Mouse (Mus musculus): ENCODE results near the gene Tubgcp6. TPM values are rescaled to one million over a fixed set of nuclear protein-coding genes. Genes with fewer than 3 reads are reported as not detected.

Tubgcp6 gene
- total and polyA plus RNA-seq, 2 experiments = 6.5 to 13.2 TPM

DNA sequence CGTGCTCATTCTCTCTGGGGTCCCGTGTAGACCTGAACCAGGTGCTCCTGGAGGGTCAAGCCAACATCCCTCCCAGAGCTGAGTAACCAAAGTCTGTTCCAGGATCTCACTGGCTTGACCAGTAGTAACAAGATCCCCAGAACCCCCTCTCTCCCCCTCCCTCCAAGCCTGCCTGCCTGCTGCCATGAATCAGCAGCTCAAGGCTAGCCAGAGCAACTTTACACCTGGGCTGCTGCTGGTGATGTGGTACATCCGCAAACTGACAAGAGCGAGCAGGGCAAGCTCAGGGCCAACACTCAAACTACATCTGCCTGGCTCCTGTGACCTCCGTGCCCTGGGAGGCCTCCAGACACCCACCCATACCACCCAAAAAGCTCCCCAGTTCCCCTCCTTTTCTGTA, 18.5 kb upstream of the Tubgcp6 start:
- no peaks in the 10 kb centered on the region for H3K36me3 ChIP-seq (ENCODE audit: control insufficient read depth, insufficient read depth, low read length)
- H3K4me1 ChIP-seq (ENCODE audit: control insufficient read depth, insufficient read depth, low read length) = no peaks in the 10 kb centered on the region
- no peak for TF ChIP-seq CTCF (IDR thresholded peaks at IDR 0.05; ENCODE audit: low read depth, low read length)
- H3K79me2 ChIP-seq (ENCODE audit: control insufficient read depth, insufficient read depth, low read length) = no peaks in the 10 kb centered on the region
- no peak overlapping the region for H3K27ac ChIP-seq (replicated peaks; ENCODE audit: insufficient read depth, low read depth, low read length)
- H3K4me3 ChIP-seq (ENCODE audit: insufficient read depth, low read depth, low read length) = no peak overlapping the region
- 20% methylated on average over 5 of the region's 5 CpGs for WGBS
- no peak overlapping the region for H3K9ac ChIP-seq (ENCODE audit: low read depth, low read length)
- no peak for DNase-seq (ENCODE audit: extremely low read depth, low read depth, low spot score)
- peaks cover 8% of the 10 kb centered on the region for H3K27me3 ChIP-seq (ENCODE audit: control insufficient read depth, insufficient read depth, low read length)

DNA sequence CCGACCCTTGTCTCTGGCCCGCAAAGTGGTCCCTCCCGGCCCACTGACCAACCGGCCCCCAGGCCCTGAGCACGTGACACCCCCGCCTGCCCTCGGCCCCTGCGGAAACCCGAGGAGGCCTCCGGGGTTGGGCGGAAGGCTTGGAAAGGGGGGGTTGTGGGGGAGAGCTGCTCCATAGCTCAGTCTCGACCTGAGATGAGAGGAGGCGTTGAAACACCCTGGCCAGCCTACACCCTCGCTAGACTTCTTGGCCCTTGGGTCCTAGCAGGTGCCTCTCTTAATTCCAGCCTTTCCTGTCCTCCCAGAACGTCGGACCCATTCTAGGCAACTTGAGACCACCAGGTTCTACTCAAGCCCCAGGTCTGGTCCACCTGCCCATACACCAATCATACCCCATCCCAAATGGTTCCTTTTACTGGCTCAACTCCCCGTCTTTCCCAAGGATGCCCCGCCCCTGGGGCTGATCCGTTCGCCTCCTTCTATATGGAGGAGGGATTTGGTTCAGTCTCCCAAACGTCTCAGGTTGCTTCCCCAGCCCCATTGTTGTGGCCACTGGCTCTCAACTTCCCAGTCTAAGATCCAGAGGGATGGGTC, 17.8 kb upstream of the Tubgcp6 start, which contains the start of gene Mapk12:
Gene Mapk12 (minus strand): TSS at position 45 of the 594 bp plus-strand sequence.
- no peak for DNase-seq (ENCODE audit: extremely low read depth, low read depth, low spot score)
- no peak for TF ChIP-seq POLR2A (IDR thresholded peaks at IDR 0.05; ENCODE audit: extremely low read depth, insufficient read depth, low read length)
- TF ChIP-seq CTCF (IDR thresholded peaks at IDR 0.05; ENCODE audit: low read depth, low read length) = no peak
- Histone ChIP-seq H3K79me2 (ENCODE audit: control insufficient read depth, insufficient read depth, low read length) (no peaks in the 10 kb centered on the region), H3K4me1 (ENCODE audit: control insufficient read depth, insufficient read depth, low read length) (no peaks in the 10 kb centered on the region), H3K27me3 (ENCODE audit: control insufficient read depth, insufficient read depth, low read length) (0 out of 2 replicates have a peak, but pooled peaks cover 2% of the 10 kb centered on the region), H3K27ac (replicated peaks; ENCODE audit: insufficient read depth, low read depth, low read length) (peak within 1 kb of the TSS; percentile 59), H3K9ac (ENCODE audit: low read depth, low read length) (peak within 1 kb of the TSS; percentile 84), H3K4me3 (ENCODE audit: insufficient read depth, low read depth, low read length) (peak within 1 kb of the TSS; percentile 79), H3K36me3 (ENCODE audit: control insufficient read depth, insufficient read depth, low read length) (no peaks in the 10 kb centered on the region)
- 2% methylated on average over 21 of the region's 21 CpGs for WGBS

DNA sequence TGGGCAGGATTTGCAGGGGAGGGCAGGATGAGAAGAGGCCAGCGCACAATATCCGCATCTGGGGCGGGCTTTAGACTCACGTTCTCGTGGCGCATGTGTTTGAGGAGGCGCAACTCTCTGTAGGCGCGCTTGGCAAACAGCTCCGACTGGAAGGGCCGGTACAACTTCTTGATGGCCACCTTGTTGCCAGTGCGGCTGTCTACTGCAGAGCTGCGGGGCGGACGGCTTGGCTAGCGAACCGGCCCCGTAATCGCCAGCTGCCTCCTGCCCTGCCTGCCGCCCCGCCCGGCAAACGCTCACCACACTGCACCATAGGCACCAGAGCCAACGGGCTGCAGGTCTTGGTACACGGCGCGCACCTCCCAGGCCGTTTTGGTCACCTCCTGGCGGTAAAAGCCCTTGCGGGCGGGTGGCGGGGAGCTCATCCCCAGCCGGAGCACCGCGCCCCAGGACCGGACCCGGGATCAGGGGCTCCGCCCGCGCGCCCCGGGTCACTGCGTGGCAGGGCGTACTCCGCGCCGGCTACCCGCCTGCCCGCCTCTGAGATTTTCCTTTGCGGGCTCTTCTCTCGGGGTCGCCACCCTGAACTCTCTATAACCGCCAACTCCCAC, 17.2 kb upstream of the Tubgcp6 start:
- peak overlapping the region; percentile 84 for H3K9ac ChIP-seq (ENCODE audit: low read depth, low read length)
- H3K4me1 ChIP-seq (ENCODE audit: control insufficient read depth, insufficient read depth, low read length) = no peaks in the 10 kb centered on the region
- no peaks in the 10 kb centered on the region for H3K36me3 ChIP-seq (ENCODE audit: control insufficient read depth, insufficient read depth, low read length)
- no peaks in the 10 kb centered on the region for H3K27me3 ChIP-seq (ENCODE audit: control insufficient read depth, insufficient read depth, low read length)
- peak overlapping the region; percentile 59 for H3K27ac ChIP-seq (replicated peaks; ENCODE audit: insufficient read depth, low read depth, low read length)
- DNase-seq (ENCODE audit: extremely low read depth, low read depth, low spot score) = no peak
- H3K4me3 ChIP-seq (ENCODE audit: insufficient read depth, low read depth, low read length) = peak overlapping the region; percentile 79
- TF ChIP-seq CTCF (IDR thresholded peaks at IDR 0.05; ENCODE audit: low read depth, low read length) = no peak
- no peak for TF ChIP-seq POLR2A (IDR thresholded peaks at IDR 0.05; ENCODE audit: extremely low read depth, insufficient read depth, low read length)
- WGBS = 2% methylated on average over 52 of the region's 53 CpGs
- H3K79me2 ChIP-seq (ENCODE audit: control insufficient read depth, insufficient read depth, low read length) = no peaks in the 10 kb centered on the region

DNA sequence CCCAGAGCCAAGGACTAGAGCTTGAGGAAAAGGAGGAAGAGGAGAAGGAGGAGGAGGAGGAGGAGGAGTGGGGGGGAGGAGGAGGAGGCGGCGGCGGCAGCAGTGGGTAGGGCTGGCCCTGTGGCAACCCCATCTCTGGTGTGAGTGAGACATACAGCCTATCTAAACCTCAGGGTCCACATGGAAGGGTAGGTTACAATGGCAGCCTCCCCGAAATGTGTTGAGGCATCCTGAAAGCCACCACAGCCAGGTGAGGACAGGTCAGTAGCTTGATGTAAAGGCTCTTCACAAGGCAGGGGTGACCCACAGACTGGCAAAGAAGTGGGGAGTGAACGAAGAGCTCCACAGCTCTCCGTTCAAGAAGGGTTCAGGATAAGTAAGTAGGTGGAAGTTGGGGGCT, 15.6 kb upstream of the Tubgcp6 start:
- TF ChIP-seq CTCF (IDR thresholded peaks at IDR 0.05; ENCODE audit: low read depth, low read length) = no peak
- TF ChIP-seq POLR2A (IDR thresholded peaks at IDR 0.05; ENCODE audit: extremely low read depth, insufficient read depth, low read length) = no peak
- no peak overlapping the region for H3K9ac ChIP-seq (ENCODE audit: low read depth, low read length)
- 86% methylated on average over 6 of the region's 6 CpGs for WGBS
- H3K79me2 ChIP-seq (ENCODE audit: control insufficient read depth, insufficient read depth, low read length) = no peaks in the 10 kb centered on the region
- DNase-seq (ENCODE audit: extremely low read depth, low read depth, low spot score) = no peak
- H3K36me3 ChIP-seq (ENCODE audit: control insufficient read depth, insufficient read depth, low read length) = no peaks in the 10 kb centered on the region
- no peaks in the 10 kb centered on the region for H3K27me3 ChIP-seq (ENCODE audit: control insufficient read depth, insufficient read depth, low read length)
- no peak overlapping the region for H3K27ac ChIP-seq (replicated peaks; ENCODE audit: insufficient read depth, low read depth, low read length)
- H3K4me1 ChIP-seq (ENCODE audit: control insufficient read depth, insufficient read depth, low read length) = no peaks in the 10 kb centered on the region
- H3K4me3 ChIP-seq (ENCODE audit: insufficient read depth, low read depth, low read length) = no peak overlapping the region

DNA sequence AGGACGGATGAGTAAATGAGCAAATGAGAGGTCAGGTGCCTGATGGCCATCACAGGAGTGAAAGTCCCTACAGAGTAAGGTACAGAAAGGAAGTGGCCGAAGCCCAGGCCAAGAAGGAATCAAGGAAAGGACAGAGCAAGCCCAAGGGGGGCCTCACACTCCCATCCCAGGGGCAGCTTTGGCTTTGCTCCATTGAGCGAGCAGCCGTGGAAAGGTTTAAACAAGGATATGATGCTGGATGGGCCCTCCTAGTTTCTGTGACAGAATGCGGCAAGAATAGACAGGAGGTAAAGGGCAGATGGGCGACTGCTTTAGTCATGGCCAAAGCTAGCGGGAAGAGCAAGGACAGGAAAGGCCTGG, 15.1 kb upstream of the Tubgcp6 start:
- no peak for DNase-seq (ENCODE audit: extremely low read depth, low read depth, low spot score)
- Histone ChIP-seq H3K27me3 (ENCODE audit: control insufficient read depth, insufficient read depth, low read length) (no peaks in the 10 kb centered on the region), H3K79me2 (ENCODE audit: control insufficient read depth, insufficient read depth, low read length) (no peaks in the 10 kb centered on the region), H3K4me3 (ENCODE audit: insufficient read depth, low read depth, low read length) (no peak overlapping the region), H3K36me3 (ENCODE audit: control insufficient read depth, insufficient read depth, low read length) (no peaks in the 10 kb centered on the region), H3K9ac (ENCODE audit: low read depth, low read length) (no peak overlapping the region), H3K4me1 (ENCODE audit: control insufficient read depth, insufficient read depth, low read length) (no peaks in the 10 kb centered on the region), H3K27ac (replicated peaks; ENCODE audit: insufficient read depth, low read depth, low read length) (no peak overlapping the region)
- WGBS = 87% methylated on average over 7 of the region's 7 CpGs
- TF ChIP-seq POLR2A (IDR thresholded peaks at IDR 0.05; ENCODE audit: extremely low read depth, insufficient read depth, low read length) (no peak), CTCF (IDR thresholded peaks at IDR 0.05; ENCODE audit: low read depth, low read length) (no peak)

DNA sequence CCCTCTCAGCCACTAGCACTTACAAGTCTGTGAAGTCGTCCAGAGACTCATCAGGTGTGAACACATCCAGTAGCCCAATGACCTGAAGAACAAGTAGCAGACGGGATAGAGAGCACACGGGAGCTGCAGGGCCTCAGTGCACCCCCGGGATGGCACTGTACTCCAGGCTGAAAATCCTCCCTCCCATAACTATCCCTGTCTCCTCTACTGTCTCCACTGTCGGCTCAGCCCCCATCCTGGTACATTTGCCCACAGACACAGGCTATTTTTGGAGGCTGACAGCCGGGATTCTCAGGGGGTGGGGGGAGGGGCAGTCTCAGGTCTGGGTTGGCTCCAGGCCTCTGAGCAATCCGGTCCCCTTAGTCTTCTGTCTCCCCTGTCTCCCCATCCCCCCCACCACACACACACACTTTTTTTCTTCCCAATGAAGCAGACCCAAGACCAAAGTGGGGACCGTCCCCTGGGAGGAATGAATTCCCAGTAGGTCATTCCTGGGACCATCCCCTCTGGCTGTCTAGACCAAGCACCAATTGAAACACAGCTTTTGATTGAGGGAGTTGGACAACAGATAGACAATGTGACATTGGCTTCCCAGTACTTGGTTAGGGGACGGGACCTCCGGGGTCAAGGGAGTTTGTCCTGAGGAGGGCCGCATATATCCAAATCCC, 14.6 kb upstream of the Tubgcp6 start:
- H3K4me3 ChIP-seq (ENCODE audit: insufficient read depth, low read depth, low read length) = no peak overlapping the region
- no peak overlapping the region for H3K9ac ChIP-seq (ENCODE audit: low read depth, low read length)

More for the DNA sequence above, 14.6 kb upstream of the Tubgcp6 start:
- DNase-seq (ENCODE audit: extremely low read depth, low read depth, low spot score) = no peak
- 69% methylated on average over 11 of the region's 11 CpGs for WGBS
- no peaks in the 10 kb centered on the region for H3K27me3 ChIP-seq (ENCODE audit: control insufficient read depth, insufficient read depth, low read length)
- no peaks in the 10 kb centered on the region for H3K4me1 ChIP-seq (ENCODE audit: control insufficient read depth, insufficient read depth, low read length)
- no peak for TF ChIP-seq CTCF (IDR thresholded peaks at IDR 0.05; ENCODE audit: low read depth, low read length)
- no peak for TF ChIP-seq POLR2A (IDR thresholded peaks at IDR 0.05; ENCODE audit: extremely low read depth, insufficient read depth, low read length)
- no peak overlapping the region for H3K27ac ChIP-seq (replicated peaks; ENCODE audit: insufficient read depth, low read depth, low read length)
- H3K36me3 ChIP-seq (ENCODE audit: control insufficient read depth, insufficient read depth, low read length) = no peaks in the 10 kb centered on the region
- H3K79me2 ChIP-seq (ENCODE audit: control insufficient read depth, insufficient read depth, low read length) = no peaks in the 10 kb centered on the region
